Mouse (Mus musculus): Measurements from ENCODE around the gene Myo10.

- TF ChIP-seq CTCF (IDR thresholded peaks at IDR 0.05; ENCODE audit: low read depth), result no peak
- TF ChIP-seq EP300 (IDR thresholded peaks at IDR 0.05; ENCODE audit: low read depth), result no peak
Observed at GRCm38 (mm10) chr15:25842462-25843085, 220.2 kb downstream of the Myo10 start.
